Mouse (Mus musculus): ENCODE results near the gene Gabrg2. TPM values are rescaled to one million over a fixed set of nuclear protein-coding genes. Genes with fewer than 3 reads are reported as not detected.

Gabrg2 gene
- 100 to 1,000 TPM; 184 to 209 TPM for total RNA-seq (2021)
- long read RNA-seq, experiment 1, full-length matches to known transcripts: 152 of 201 reads
- long read RNA-seq, experiment 1, partial matches to known transcripts: 3 of 201 reads
- long read RNA-seq, experiment 1, other reads (novel, unspliced or antisense): 46 of 201 reads
- long read RNA-seq, experiment 2, full-length matches to known transcripts: 130 of 182 reads
- long read RNA-seq, experiment 2, partial matches to known transcripts: 25 of 182 reads
- long read RNA-seq, experiment 2, other reads (novel, unspliced or antisense): 27 of 182 reads

DNA sequence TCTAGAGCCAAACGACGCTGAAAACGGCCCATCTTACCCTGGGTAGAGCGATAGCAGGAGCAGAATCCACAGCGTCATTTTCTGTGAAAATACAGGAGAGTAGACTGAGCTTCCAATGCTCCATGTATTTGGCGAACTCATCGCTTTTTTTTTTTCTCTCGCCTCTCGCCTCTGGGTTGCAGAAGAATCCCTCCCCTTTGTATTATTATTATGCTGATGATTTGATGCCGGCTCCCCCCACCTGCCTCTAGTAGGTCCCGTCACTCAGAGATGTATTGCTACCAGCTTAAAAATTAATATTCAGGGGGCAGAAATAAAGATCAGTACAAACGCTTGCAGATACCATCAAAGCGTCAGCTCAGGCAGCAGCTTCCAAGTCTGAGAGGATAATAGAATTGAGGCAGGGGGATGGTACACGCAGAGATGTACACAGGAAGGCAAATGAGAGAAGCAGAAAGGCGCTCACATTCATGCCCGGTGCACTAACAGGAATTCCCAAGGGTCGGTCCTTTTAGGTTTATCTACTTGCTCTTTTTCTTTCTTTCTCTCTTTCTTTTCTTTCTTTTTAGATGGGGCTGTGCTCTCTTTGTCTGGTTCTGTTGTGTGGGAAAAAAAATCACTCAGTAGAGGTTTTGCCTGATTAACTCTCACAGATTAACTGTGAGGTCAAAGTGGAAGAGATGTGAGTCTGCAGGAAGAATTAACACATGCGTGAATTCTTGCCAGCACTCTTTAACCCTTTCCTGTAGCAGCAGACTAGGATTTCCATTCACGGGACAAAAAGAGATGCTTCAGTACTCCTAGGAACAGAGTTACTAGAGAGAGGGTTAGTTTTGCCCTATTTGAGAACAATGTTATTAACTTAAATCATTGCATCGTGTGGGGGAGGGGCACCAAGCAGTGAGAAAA lies at the start of gene Gabrg2:
Gene Gabrg2, minus strand, starts transcription at position 668 of the 909 bp plus-strand sequence.
- DNase-seq (ENCODE audit: low spot score in 2 of 2): peak; percentile 30 to 48

GRCm38 (mm10) chr11:42048201-42048600 lies 47.5 kb upstream of the Gabrg2 start:
- DNase-seq (ENCODE audit: low spot score in 2 of 2): no peak

GRCm38 (mm10) chr11:41999468-41999881 lies 1.2 kb downstream of the Gabrg2 start:
- peak; percentile 26 to 34 for DNase-seq (ENCODE audit: low spot score in 2 of 2)

- no peak for DNase-seq (ENCODE audit: low spot score in 2 of 2)
Observed at GRCm38 (mm10) chr11:41980152-41980551, 20.5 kb downstream of the Gabrg2 start.

GRCm38 (mm10) chr11:41968595-41968994 lies 32.1 kb downstream of the Gabrg2 start:
- no peak for DNase-seq (ENCODE audit: low spot score in 2 of 2)

DNA sequence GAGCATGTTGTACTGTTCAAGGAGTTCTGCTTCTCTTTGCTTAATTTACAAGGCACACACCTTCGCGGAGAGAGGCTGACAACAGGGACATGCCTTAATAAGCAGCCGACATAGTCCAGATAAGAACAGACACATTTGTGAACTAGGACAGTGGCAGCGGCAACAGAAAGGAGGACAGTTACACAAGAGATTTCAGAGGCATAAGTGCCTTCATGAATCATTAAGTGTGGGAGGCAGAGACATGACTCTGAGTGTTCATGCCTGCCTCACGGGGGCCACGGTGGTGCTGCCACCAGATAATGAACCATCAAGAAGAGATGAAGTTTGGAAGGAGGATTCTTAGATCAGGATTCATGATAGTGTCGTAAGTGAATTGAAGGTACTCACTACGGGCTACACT lies 38.0 kb downstream of the Gabrg2 start:
- DNase-seq (ENCODE audit: low spot score in 2 of 2): peak; percentile 31 to 47

DNA sequence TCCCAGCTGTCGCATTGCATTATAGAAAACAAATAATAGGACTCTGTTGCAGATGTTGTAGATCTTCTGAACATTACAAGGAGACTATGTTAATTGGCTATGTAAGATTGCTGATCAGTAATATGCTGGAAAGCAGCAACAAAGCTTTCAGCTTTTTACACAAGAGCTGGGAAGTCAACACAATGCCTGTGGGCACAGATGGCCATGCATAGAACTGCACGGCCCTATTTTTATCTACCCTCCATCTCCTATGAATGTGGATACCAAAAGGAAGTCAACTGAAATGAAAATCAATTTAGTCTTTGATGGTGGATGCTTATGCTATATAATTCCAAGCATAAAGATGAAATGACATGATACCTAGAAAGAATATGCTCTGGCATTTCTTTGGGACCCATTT lies 47.1 kb downstream of the Gabrg2 start:
- DNase-seq (ENCODE audit: low spot score in 2 of 2): no peak

DNA sequence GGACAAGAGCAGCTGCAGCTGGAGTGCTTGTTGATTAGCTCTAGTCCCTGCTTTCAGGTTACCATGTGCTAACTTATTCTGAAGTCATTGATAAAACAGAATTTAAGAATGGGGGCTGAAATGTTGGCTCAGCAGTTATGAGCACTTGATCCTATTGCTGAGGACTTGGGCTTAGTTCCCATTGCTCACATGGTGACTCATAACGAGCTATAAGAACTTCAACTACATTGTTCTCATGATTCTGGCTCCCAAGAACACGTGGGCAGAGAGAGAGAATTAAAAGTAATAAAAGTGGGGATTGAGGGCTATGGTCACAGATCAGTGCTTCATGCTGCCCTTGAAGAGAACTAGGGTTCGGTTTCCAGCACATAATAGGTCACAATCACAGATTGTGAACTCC lies 48.8 kb downstream of the Gabrg2 start:
- no peak for DNase-seq (ENCODE audit: low spot score in 2 of 2)

DNA sequence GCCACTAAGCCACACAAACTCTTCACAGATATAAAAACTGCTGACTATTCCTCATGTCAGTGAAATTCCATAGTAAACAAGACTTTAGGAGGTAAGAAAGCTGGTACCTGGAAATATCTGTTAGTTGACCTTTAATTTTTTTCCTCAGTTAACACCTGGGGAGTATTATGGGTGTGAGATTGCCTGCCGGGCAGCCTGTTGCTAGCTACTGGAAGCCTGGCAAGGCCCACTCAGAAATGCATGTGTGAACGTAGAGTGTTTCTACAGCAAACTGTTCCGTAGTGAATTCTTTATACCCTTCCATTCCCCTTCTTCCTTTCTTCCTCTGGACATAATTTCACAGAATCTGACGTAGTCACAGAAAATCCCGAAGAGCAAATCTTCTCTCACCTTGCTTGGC lies 55.2 kb downstream of the Gabrg2 start:
- DNase-seq (ENCODE audit: low spot score in 2 of 2): no peak

DNA sequence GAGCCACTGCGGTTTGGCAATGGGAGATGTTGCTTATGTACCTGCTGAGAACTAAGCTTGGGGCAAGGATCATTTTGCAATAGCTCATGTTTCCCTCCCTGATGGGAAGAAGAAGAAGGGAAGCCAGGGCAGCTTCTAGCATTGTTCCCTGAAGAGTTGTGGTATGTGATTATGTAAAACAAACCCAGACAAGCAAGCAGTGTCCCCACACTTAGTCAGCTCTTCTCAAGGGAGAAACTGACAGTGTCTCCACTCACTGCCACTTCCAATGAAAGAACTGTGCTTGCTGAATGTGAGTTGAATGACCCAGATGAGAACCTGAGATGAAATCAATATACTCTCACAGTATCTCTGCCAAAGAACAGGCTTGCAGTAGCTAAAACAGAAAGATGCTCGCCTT lies 62.7 kb downstream of the Gabrg2 start:
- no peak for DNase-seq (ENCODE audit: low spot score in 2 of 2)

GRCm38 (mm10) chr11:41918864-41919263 lies 81.8 kb downstream of the Gabrg2 start:
- DNase-seq (ENCODE audit: low spot score in 2 of 2): no peak

DNA sequence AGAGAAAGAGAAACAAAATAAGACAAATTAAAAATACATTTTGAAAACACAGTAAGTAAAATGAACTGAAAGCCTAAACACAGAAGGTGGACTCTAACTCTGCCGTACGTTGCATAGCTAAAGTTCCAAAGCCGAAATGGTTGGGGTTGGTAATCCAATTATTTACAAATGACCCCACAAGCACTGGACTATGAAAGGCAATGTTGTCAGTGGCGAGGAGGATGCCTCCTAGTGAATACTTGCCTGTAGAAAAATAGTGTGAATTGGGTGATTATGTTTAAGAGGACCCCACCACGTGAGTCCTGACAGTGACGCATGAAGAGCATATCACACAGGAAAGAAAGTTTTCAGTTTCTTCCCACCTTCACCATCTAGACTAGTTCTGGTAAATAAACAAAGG lies 86.6 kb downstream of the Gabrg2 start:
- DNase-seq (ENCODE audit: low spot score in 2 of 2): no peak

GRCm38 (mm10) chr11:41903661-41904060 lies 97.0 kb downstream of the Gabrg2 start:
- no peak for DNase-seq (ENCODE audit: low spot score in 2 of 2)

Other genes starting within 250 kb of the Gabrg2 start
- 100 to 1,000 TPM; 568 to 710 TPM for gene Gabra1, start 182.1 kb upstream of the Gabrg2 start, total RNA-seq (2021)